Mouse (Mus musculus) stomach, postnatal 0 days (tissue): ENCODE results near the gene Olfr94. TPM values are rescaled to one million over a fixed set of nuclear protein-coding genes. Genes with fewer than 3 reads are reported as not detected.

ENCODE experiments used
- ATAC-seq: fragments of 200-750 bp; cut with Nextera tagmentation; 2 replicates; pipeline ENCODE4 v1.8.0; 2017; ENCODE audit not compliant: low FRiP score, low TSS enrichment
- DNase-seq: peaks from one replicate; pipeline ENCODE4 v3.0.0-alpha.2; 2016; ENCODE audit warnings: low spot score
- H3K27ac ChIP-seq: fragments of 300-500 bp; sonication (generic); replicated peaks from 2 replicates; pipeline ENCODE4 v1.5.1; 2014; ENCODE audit warnings: mild to moderate bottlenecking, control low read depth
- H3K27me3 ChIP-seq: fragments of 300-500 bp; sonication (generic); 2 replicates; pipeline ENCODE4 v1.6.1; 2014; ENCODE audit warnings: low read length; ENCODE audit not compliant: control insufficient read depth, insufficient read depth
- H3K36me3 ChIP-seq: fragments of 300-500 bp; sonication (generic); 2 replicates; pipeline ENCODE4 v1.6.1; 2014; ENCODE audit warnings: low read length, mixed read lengths; ENCODE audit not compliant: control insufficient read depth, insufficient read depth
- H3K4me1 ChIP-seq: fragments of 300-500 bp; sonication (generic); replicated peaks from 2 replicates; pipeline ENCODE4 v1.6.1; 2014; ENCODE audit warnings: antibody characterized with exemption; ENCODE audit not compliant: control insufficient read depth, insufficient read depth
- H3K4me2 ChIP-seq: fragments of 300-500 bp; sonication (generic); replicated peaks from 2 replicates; pipeline ENCODE4 v1.6.1; 2014; ENCODE audit warnings: low read depth, mild to moderate bottlenecking, control low read depth, moderate library complexity
- H3K4me3 ChIP-seq: fragments of 300-500 bp; sonication (generic); 2 replicates; pipeline ENCODE4 v1.5.1; 2014; ENCODE audit warnings: low read depth, low read length, control low read depth
- H3K9ac ChIP-seq: fragments of 300-500 bp; sonication (generic); 2 replicates; pipeline ENCODE4 v1.6.1; 2014; ENCODE audit warnings: mild to moderate bottlenecking, low read length, control low read depth, mixed read lengths
- H3K9me3 ChIP-seq: fragments of 300-500 bp; sonication (generic); 2 replicates; pipeline ENCODE4 v1.6.1; 2016; ENCODE audit warnings: low read length; ENCODE audit not compliant: control insufficient read depth
- CTCF ChIP-seq: IDR thresholded peaks from 2 replicates; pipeline ENCODE4 v1.5.1; 2016; ENCODE audit warnings: antibody characterized with exemption, low read depth, mild to moderate bottlenecking, moderate library complexity
- EP300 ChIP-seq: optimal IDR thresholded peaks from 2 replicates; pipeline ENCODE3; 2016; ENCODE audit warnings: antibody characterized with exemption
- WGBS: fragments of 180-500 bp; shearing (Covaris S2); extraction: QIAGEN DNeasy Blood & Tissue Kit; methylation state at CpG from one replicate; pipeline ENCODE4 v1.1.7; 2014; 5-methylcytosine and 5-hydroxymethylcytosine counted together
- polyA plus RNA-seq: library from polyadenylated mRNA; unstranded; fragments of >200 nt; fragmentation: Nextera tagmentation; extraction: Ambion mirVana; gene quantifications from 2 replicates; pipeline ENCODE4 v1.2.1, GENCODE M21; 2015

Olfr94 gene
- polyA plus RNA-seq, 1 experiment from 2014 or later, result 0.16 TPM

GRCm38 (mm10) chr17:37190711-37191110 is 10.1 kb downstream of the Olfr94 start:
- Histone ChIP-seq H3K4me3 (no peak overlapping the region), H3K9ac (no peak overlapping the region), H3K36me3 (no peaks in the 10 kb centered on the region), H3K27me3 (no peaks in the 10 kb centered on the region; the same call in 1 of the 2 replicates), H3K27ac (no peak overlapping the region), H3K4me2 (no peak overlapping the region), H3K4me1 (no peaks in the 10 kb centered on the region), H3K9me3 (no peaks in the 10 kb centered on the region)
- TF ChIP-seq EP300 (no peak), CTCF (no peak)
- no peak for ATAC-seq
- WGBS, result 33% methylated on average over 2 of the region's 2 CpGs
- no peak for DNase-seq

- Histone ChIP-seq H3K36me3 (no peaks in the 10 kb centered on the region), H3K4me2 (no peak overlapping the region), H3K9me3 (no peaks in the 10 kb centered on the region), H3K4me1 (no peaks in the 10 kb centered on the region), H3K4me3 (no peak overlapping the region), H3K27me3 (no peaks in the 10 kb centered on the region), H3K27ac (no peak overlapping the region), H3K9ac (no peak overlapping the region)
- no peak for DNase-seq
- TF ChIP-seq EP300, result no peak
- TF ChIP-seq CTCF, result no peak
- peak; percentile 69 for ATAC-seq
- 25% methylated on average over 6 of the region's 6 CpGs for WGBS
Observed at GRCm38 (mm10) chr17:37185474-37185873, 15.3 kb downstream of the Olfr94 start.

GRCm38 (mm10) chr17:37161394-37161793 is 39.4 kb downstream of the Olfr94 start, which contains the start of gene Olfr93:
Gene Olfr93 (minus strand): TSS chr17:37161494.
- DNase-seq, result no peak
- TF ChIP-seq CTCF (no peak), EP300 (no peak)
- Histone ChIP-seq H3K4me3 (no peak within 1 kb of the TSS), H3K9me3 (no peaks in the 10 kb centered on the region), H3K4me1 (no peaks in the 10 kb centered on the region), H3K27me3 (no peaks in the 10 kb centered on the region), H3K27ac (no peak within 1 kb of the TSS), H3K36me3 (no peaks in the 10 kb centered on the region), H3K4me2 (no peak within 1 kb of the TSS), H3K9ac (no peak within 1 kb of the TSS)
- no peak for ATAC-seq

Other genes starting within 250 kb of the Olfr94 start
- gene Ppp1r11, start 249.3 kb downstream of the Olfr94 start, polyA plus RNA-seq, result 77.9 and 79.7 TPM in 2 replicates
- 49.4 and 58.6 TPM in 2 replicates for gene Znrd1, start 242.4 kb downstream of the Olfr94 start, polyA plus RNA-seq
- 4.5 and 5.2 TPM in 2 replicates for gene Znrd1as, start 242.4 kb downstream of the Olfr94 start, polyA plus RNA-seq
- not detected in 2 replicates for gene 2410137M14Rik, start 219.8 kb downstream of the Olfr94 start, polyA plus RNA-seq
- gene H2-M5, start 211.5 kb downstream of the Olfr94 start, polyA plus RNA-seq, result 0.05 and 0.08 TPM in 2 replicates
- 9.9 and 10.0 TPM in 2 replicates for gene Zfp57, start 199.8 kb downstream of the Olfr94 start, polyA plus RNA-seq
- gene Mog, start 177.6 kb downstream of the Olfr94 start, polyA plus RNA-seq, result 0.08 TPM in 1 of 2 replicates, not detected in the other
- 3.8 and 4.3 TPM in 2 replicates for gene Gabbr1, start 155.0 kb downstream of the Olfr94 start, polyA plus RNA-seq
- not detected in 2 replicates for gene Olfr90, start 112.5 kb downstream of the Olfr94 start, polyA plus RNA-seq
- gene Olfr91, start 102.7 kb downstream of the Olfr94 start, polyA plus RNA-seq, result not detected in 2 replicates
- gene Olfr92, start 80.9 kb downstream of the Olfr94 start, polyA plus RNA-seq, result not detected in 2 replicates
- not detected in 2 replicates for gene Olfr93, start 39.5 kb downstream of the Olfr94 start, polyA plus RNA-seq
- 0.15 and 0.27 TPM in 2 replicates for gene Ubd, start 7.1 kb downstream of the Olfr94 start, polyA plus RNA-seq
- gene Olfr95, start 12.1 kb upstream of the Olfr94 start, polyA plus RNA-seq, result not detected in 2 replicates
- gene Olfr96, start 19.2 kb upstream of the Olfr94 start, polyA plus RNA-seq, result not detected in 2 replicates
- gene Olfr97, start 36.3 kb upstream of the Olfr94 start, polyA plus RNA-seq, result not detected in 2 replicates
- gene Olfr98, start 62.8 kb upstream of the Olfr94 start, polyA plus RNA-seq, result not detected in 2 replicates
- gene H2-M3, start 69.2 kb upstream of the Olfr94 start, polyA plus RNA-seq, result 4.2 and 4.3 TPM in 2 replicates
- not detected in 2 replicates for gene Olfr99, start 82.5 kb upstream of the Olfr94 start, polyA plus RNA-seq
- not detected in 2 replicates for gene Olfr101, start 103.3 kb upstream of the Olfr94 start, polyA plus RNA-seq
- gene Olfr102, start 116.1 kb upstream of the Olfr94 start, polyA plus RNA-seq, result not detected in 2 replicates
- gene Olfr103, start 138.7 kb upstream of the Olfr94 start, polyA plus RNA-seq, result not detected in 2 replicates
- not detected in 2 replicates for gene Olfr104-ps, start 158.6 kb upstream of the Olfr94 start, polyA plus RNA-seq
- not detected in 2 replicates for gene Olfr105-ps, start 178.0 kb upstream of the Olfr94 start, polyA plus RNA-seq
- gene Olfr106-ps, start 189.4 kb upstream of the Olfr94 start, polyA plus RNA-seq, result not detected in 2 replicates
- not detected in 2 replicates for gene Olfr107, start 198.2 kb upstream of the Olfr94 start, polyA plus RNA-seq
- not detected in 2 replicates for gene Olfr108, start 244.5 kb upstream of the Olfr94 start, polyA plus RNA-seq